Mouse (Mus musculus) megakaryocyte, embryonic 14.5 days (primary cell): ENCODE measurements around the gene Gm47841. TPM values are rescaled to one million over a fixed set of nuclear protein-coding genes. Genes with fewer than 3 reads are reported as not detected.

Source experiments
- H3K27me3 ChIP-seq: replicated peaks from 2 replicates; pipeline ENCODE3; 2012; ENCODE audit warnings: inconsistent platforms
- H3K36me3 ChIP-seq: replicated peaks from 2 replicates; pipeline ENCODE3; 2012; ENCODE audit warnings: low read length, inconsistent platforms, mixed read lengths
- H3K4me1 ChIP-seq: 2 replicates; pipeline ENCODE4 v1.6.1; 2012; ENCODE audit warnings: inconsistent platforms
- H3K4me3 ChIP-seq: replicated peaks from 2 replicates; pipeline ENCODE3; 2012; ENCODE audit warnings: moderate library complexity, mild to moderate bottlenecking, inconsistent platforms
- H3K9me3 ChIP-seq: 2 replicates; pipeline ENCODE4 v1.6.1; 2012; ENCODE audit warnings: inconsistent platforms
- FLI1 ChIP-seq: IDR thresholded peaks from 2 replicates; pipeline ENCODE4 v1.6.1; 2012; ENCODE audit warnings: low read length, inconsistent platforms, mixed read lengths
- GATA1 ChIP-seq: IDR thresholded peaks from 3 replicates; pipeline ENCODE4 v1.6.1; 2012; ENCODE audit warnings: mixed read lengths, low read length, inconsistent platforms, borderline replicate concordance
- polyA plus RNA-seq: library from polyadenylated mRNA; stranded (reverse); fragments of >175 nt; gene quantifications from 2 replicates; pipeline ENCODE4 v1.2.3, GENCODE M21; 2012; ENCODE audit warnings: low replicate concordance; ENCODE audit not compliant: insufficient read depth

Gm47841 gene
- polyA plus RNA-seq, 1 experiment, result not detected

DNA sequence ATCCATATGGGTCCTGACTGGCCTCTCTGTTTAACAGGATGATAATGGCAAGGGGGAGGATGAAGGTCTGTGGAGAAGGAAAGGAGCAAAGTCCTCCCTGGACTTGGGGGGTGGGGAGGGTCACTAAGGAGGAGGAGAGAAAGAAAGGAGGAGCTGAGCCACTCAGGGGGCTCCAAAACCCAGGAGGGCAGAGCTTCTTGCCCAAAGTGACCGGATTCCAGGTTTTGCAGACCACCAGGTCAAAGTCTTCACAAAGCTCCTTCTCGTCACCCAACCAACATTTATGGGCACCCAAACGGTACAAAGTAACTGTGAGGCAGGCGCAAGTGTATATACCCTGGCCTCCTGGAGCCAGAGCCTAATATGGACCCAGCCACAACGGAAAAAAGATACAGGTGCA is 28.5 kb upstream of the Gm47841 start:
- no peak for TF ChIP-seq FLI1
- Histone ChIP-seq H3K27me3 (peaks cover 99% of the 10 kb centered on the region), H3K9me3 (no peaks in the 10 kb centered on the region), H3K4me1 (peaks cover 15% of the 10 kb centered on the region), H3K36me3 (no peaks in the 10 kb centered on the region), H3K4me3 (no peak overlapping the region)

- no peaks in the 10 kb centered on the region for H3K9me3 ChIP-seq
- H3K36me3 ChIP-seq, result no peaks in the 10 kb centered on the region
- no peak overlapping the region for H3K4me3 ChIP-seq
- no peak for TF ChIP-seq FLI1
- TF ChIP-seq GATA1, result no peak
- H3K4me1 ChIP-seq, result peaks cover 15% of the 10 kb centered on the region
- peaks cover 99% of the 10 kb centered on the region for H3K27me3 ChIP-seq
Observed at GRCm38 (mm10) chr15:101075150-101075549, 28.0 kb upstream of the Gm47841 start.

DNA sequence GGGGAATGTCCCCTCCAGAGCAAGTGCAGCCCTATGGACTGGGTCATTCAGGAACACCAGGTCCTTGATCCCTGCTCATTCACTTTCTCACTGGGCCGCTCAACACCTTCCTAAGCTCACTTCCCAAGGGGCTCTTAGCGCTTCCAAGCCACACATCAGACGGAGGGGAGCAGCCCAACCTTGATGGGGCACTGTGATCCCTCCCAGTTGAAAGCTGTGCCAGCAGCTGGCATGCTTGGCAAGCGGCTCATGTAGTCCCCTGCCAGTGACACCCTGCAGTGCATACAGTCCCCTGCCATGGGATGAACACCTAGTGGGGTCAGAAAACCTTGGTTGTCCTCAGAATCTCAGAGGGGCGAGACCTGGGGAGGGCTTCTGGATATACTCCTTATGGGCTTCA is 26.9 kb upstream of the Gm47841 start:
- no peak overlapping the region for H3K4me3 ChIP-seq
- no peaks in the 10 kb centered on the region for H3K36me3 ChIP-seq
- peaks cover 15% of the 10 kb centered on the region for H3K4me1 ChIP-seq
- H3K27me3 ChIP-seq, result peaks cover 99% of the 10 kb centered on the region
- TF ChIP-seq GATA1 (no peak), FLI1 (no peak)
- H3K9me3 ChIP-seq, result no peaks in the 10 kb centered on the region

DNA sequence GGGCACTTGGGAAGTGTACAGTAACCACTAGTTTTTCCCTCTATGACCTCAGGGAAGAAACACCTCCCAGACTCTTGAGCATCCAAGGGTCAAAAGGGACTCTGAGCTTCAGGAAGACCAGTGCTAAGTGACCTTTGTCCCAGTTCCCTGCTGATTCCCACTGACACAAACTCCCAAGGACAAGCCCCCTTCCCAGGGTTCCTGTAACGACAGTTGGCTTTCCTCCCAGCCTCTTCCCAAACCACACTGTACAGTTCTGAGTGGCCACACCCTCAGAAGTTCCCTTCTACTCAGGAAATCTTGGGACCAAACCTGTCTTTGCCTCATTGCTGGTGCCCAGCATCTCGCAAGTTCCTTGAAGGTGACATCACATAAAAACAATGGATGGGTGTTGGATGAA is 25.5 kb upstream of the Gm47841 start:
- H3K4me1 ChIP-seq, result peaks cover 3% of the 10 kb centered on the region; the same call in 1 of the 2 replicates
- H3K9me3 ChIP-seq, result no peaks in the 10 kb centered on the region
- H3K4me3 ChIP-seq, result no peak overlapping the region
- no peaks in the 10 kb centered on the region for H3K36me3 ChIP-seq
- H3K27me3 ChIP-seq, result peaks cover 99% of the 10 kb centered on the region
- TF ChIP-seq FLI1 (no peak), GATA1 (no peak)

DNA sequence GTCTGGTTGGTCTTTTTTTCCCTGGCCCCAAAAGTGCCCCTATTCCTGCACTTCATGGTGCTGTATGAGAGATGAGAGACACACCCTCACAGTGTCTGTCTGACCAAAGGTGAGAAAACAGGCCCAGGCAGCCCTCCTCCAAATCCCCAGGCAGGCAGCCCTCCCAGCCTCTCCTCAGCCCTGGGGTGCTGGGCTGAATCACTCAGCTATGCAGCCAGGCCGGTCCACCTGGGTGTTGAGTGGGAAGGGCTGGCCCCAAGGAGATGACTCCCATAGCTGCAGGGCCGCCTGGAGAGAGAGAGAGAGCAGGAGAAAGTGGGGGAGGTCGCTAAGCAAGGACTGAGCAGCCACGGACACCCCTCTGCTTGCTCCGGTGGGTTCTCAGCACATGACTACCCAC is 23.6 kb upstream of the Gm47841 start:
- H3K27me3 ChIP-seq, result peaks cover 95% of the 10 kb centered on the region
- no peaks in the 10 kb centered on the region for H3K9me3 ChIP-seq
- no peaks in the 10 kb centered on the region for H3K4me1 ChIP-seq
- H3K4me3 ChIP-seq, result no peak overlapping the region
- no peak for TF ChIP-seq GATA1
- TF ChIP-seq FLI1, result no peak
- no peaks in the 10 kb centered on the region for H3K36me3 ChIP-seq

DNA sequence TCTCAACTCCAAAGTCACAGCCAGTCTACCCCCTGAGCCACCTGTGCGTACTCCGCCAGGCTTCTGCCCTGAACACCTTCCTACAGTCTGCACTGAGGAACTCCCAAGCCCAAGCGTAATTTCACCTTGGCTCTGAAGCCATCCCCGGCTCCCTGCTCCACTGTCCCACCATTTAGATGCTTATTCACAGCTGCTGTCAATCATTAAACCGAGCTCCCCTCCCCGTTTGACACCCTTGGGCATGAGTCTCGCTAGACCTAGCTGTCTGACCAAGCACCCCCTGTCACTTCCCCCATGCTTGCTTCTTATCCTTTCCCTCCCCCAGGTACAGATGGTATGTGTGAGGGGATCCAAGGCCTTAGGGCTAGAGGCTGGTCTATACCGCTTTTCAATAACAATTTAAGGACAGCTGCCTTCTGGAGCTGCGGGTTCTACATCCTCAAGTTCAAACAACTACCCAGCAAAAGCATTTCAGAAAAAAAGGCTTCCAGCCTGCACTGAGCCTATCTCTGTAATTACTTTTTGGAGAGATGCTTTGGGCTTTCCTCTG is 22.5 kb upstream of the Gm47841 start:
- Histone ChIP-seq H3K4me3 (no peak overlapping the region), H3K4me1 (no peaks in the 10 kb centered on the region), H3K27me3 (peaks cover 95% of the 10 kb centered on the region), H3K9me3 (no peaks in the 10 kb centered on the region), H3K36me3 (no peaks in the 10 kb centered on the region)
- TF ChIP-seq FLI1, result no peak
- no peak for TF ChIP-seq GATA1

DNA sequence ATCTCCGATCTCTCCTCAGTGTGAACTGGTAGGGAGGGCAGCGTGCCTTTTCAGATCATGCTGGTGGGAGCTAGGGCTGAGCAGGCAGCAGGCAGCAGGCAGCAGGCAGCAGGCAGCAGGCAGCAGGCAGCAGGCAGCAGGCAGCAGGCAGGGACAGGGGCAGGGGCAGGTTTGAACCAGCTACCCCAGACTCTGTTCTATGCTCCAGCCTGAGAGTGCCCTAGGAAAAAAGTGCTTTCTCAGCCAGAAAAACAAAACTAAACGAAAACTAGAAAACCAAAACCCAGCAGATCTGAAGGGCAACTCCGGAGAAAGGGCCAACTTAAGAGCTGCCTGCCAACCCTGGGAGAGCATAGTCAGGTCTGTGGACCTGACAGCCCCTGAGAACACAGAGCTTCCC is 21.5 kb upstream of the Gm47841 start:
- peaks cover 92% of the 10 kb centered on the region for H3K27me3 ChIP-seq
- H3K4me1 ChIP-seq, result no peaks in the 10 kb centered on the region; the same call in 1 of the 2 replicates
- H3K9me3 ChIP-seq, result no peaks in the 10 kb centered on the region
- H3K4me3 ChIP-seq, result no peak overlapping the region
- H3K36me3 ChIP-seq, result no peaks in the 10 kb centered on the region
- TF ChIP-seq FLI1, result no peak
- TF ChIP-seq GATA1, result no peak

- H3K27me3 ChIP-seq, result peaks cover 92% of the 10 kb centered on the region
- H3K9me3 ChIP-seq, result no peaks in the 10 kb centered on the region
Observed at GRCm38 (mm10) chr15:101068029-101068428, 20.8 kb upstream of the Gm47841 start.

GRCm38 (mm10) chr15:101066920-101067696 is 19.9 kb upstream of the Gm47841 start:
- H3K4me3 ChIP-seq, result no peak overlapping the region

More at GRCm38 (mm10) chr15:101068029-101068428, 20.8 kb upstream of the Gm47841 start:
- Histone ChIP-seq H3K36me3 (no peaks in the 10 kb centered on the region), H3K4me1 (no peaks in the 10 kb centered on the region; the same call in 1 of the 2 replicates), H3K4me3 (no peak overlapping the region)
- TF ChIP-seq FLI1 (no peak), GATA1 (no peak)

DNA sequence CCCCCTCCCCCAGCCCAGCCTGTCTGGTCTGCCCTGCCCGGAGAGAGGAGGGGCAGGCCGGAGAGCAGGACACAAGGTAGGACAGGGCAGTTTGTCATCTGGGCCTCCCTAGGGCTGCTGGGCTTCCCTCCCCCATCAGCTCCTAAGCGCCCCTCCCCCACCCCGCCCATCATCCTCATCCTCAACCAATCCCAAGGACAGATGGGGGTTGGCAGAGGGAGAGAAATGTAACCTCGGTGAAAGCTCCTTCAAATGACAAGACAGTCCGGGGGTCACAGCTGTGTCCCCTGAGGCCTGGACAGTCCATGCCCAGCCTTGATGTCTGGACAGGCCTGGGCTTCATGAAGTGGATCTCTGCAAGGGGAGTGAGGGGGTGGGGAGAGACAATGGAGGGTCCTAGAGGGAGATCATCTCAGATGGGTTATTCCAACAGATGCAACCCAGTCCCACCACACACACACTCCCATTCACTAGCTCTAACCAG is 19.2 kb upstream of the Gm47841 start:
- peaks cover 92% of the 10 kb centered on the region for H3K27me3 ChIP-seq
- no peak for TF ChIP-seq FLI1
- no peak for TF ChIP-seq GATA1
- H3K9me3 ChIP-seq, result no peaks in the 10 kb centered on the region

More at GRCm38 (mm10) chr15:101066920-101067696, 19.9 kb upstream of the Gm47841 start:
- no peak for TF ChIP-seq FLI1
- TF ChIP-seq GATA1, result no peak
- Histone ChIP-seq H3K27me3 (peaks cover 92% of the 10 kb centered on the region), H3K36me3 (no peaks in the 10 kb centered on the region), H3K9me3 (no peaks in the 10 kb centered on the region), H3K4me1 (no peaks in the 10 kb centered on the region; the same call in 1 of the 2 replicates)

More for the DNA sequence above, 19.2 kb upstream of the Gm47841 start:
- Histone ChIP-seq H3K4me3 (no peak overlapping the region), H3K36me3 (no peaks in the 10 kb centered on the region), H3K4me1 (no peaks in the 10 kb centered on the region; the same call in 1 of the 2 replicates)
